Mouse (Mus musculus) E14TG2a.4 (cell line): ENCODE data around the gene Apip.

Experiments used
- H3K27me3 ChIP-seq: 2 replicates; pipeline ENCODE4 v1.6.1; 2014; ENCODE audit warnings: low read length, control low read depth; ENCODE audit not compliant: insufficient read depth
- H3K36me3 ChIP-seq: 2 replicates; pipeline ENCODE4 v1.6.1; 2014; ENCODE audit warnings: low read length, control low read depth; ENCODE audit not compliant: insufficient read depth
- H3K4me1 ChIP-seq: replicated peaks from 2 replicates; pipeline ENCODE4 v1.6.1; 2014; ENCODE audit warnings: low read depth, low read length, control low read depth
- H3K4me3 ChIP-seq: replicated peaks from 2 replicates; pipeline ENCODE4 v1.5.1; 2014; ENCODE audit warnings: mild to moderate bottlenecking, low read length
- H3K9me3 ChIP-seq: 2 replicates; pipeline ENCODE4 v1.6.1; 2014; ENCODE audit warnings: low read length, control low read depth
- CTCF ChIP-seq: conservative IDR thresholded peaks from 2 replicates; pipeline ENCODE4 v1.5.1; 2014; ENCODE audit warnings: low read length
- NANOG ChIP-seq: IDR thresholded peaks from 2 replicates; pipeline ENCODE4 v1.6.1; 2014; ENCODE audit warnings: borderline replicate concordance, low read length, mixed read lengths
- POU5F1 ChIP-seq: IDR thresholded peaks from 2 replicates; pipeline ENCODE4 v1.6.1; 2014; ENCODE audit warnings: low read length, borderline replicate concordance

Apip gene

GRCm38 (mm10) chr2:103066683-103067551 lies 6.6 kb upstream of the Apip start:
- Histone ChIP-seq H3K36me3 (peaks cover 17% of the 10 kb centered on the region; the same call in 1 of the 2 replicates), H3K9me3 (0 out of 2 replicates have a peak, but pooled peaks cover 3% of the 10 kb centered on the region), H3K4me1 (peaks cover 14% of the 10 kb centered on the region; the same call in 1 of the 2 replicates), H3K27me3 (no peaks in the 10 kb centered on the region), H3K4me3 (no peak overlapping the region)
- TF ChIP-seq CTCF (no peak), POU5F1 (no peak), NANOG (no peak)

DNA sequence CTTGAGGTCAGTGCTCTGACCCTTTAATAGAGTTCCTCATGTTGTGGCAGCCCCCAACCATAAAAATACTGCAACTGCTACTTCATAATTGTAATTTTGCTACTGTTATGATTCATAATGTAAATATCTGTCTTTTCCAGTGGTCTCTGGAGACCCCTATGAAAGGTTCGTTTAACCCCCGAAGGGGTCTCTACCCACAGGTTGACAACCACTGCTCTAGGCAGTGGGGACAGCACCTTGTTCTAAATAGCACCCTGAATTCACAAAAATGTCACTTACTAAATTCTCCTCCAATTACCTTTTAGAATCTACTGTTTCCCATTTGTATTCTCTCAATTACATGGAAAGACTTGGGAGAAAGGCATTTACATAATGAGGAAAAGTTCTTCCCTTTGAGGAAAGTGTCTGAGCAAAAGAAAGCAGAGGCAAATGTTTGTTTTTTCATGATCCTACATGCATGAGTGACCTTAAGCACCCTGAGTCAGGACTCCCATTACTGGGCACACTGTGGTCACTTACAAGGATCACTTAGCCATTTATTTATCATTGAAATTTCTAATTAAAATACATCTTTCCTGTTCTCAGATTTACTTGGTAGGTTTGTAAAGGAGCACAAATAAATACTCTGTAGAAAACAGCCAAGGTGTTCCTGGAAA lies 5.8 kb upstream of the Apip start:
- TF ChIP-seq CTCF (no peak), POU5F1 (no peak), NANOG (no peak)
- Histone ChIP-seq H3K27me3 (no peaks in the 10 kb centered on the region), H3K9me3 (0 out of 2 replicates have a peak, but pooled peaks cover 3% of the 10 kb centered on the region), H3K4me1 (peaks cover 19% of the 10 kb centered on the region; the same call in 1 of the 2 replicates), H3K4me3 (no peak overlapping the region), H3K36me3 (peaks cover 17% of the 10 kb centered on the region; the same call in 1 of the 2 replicates)

- H3K4me3 ChIP-seq: no peak overlapping the region
- no peaks in the 10 kb centered on the region for H3K27me3 ChIP-seq
- H3K4me1 ChIP-seq: peaks cover 16% of the 10 kb centered on the region; the same call in 1 of the 2 replicates
- H3K9me3 ChIP-seq: 0 out of 2 replicates have a peak, but pooled peaks cover 3% of the 10 kb centered on the region
- peaks cover 17% of the 10 kb centered on the region; the same call in 1 of the 2 replicates for H3K36me3 ChIP-seq
- TF ChIP-seq CTCF (no peak), NANOG (no peak), POU5F1 (no peak)
Observed at GRCm38 (mm10) chr2:103068602-103069001, 4.9 kb upstream of the Apip start.

GRCm38 (mm10) chr2:103069752-103070405 lies 3.6 kb upstream of the Apip start:
- no peak for TF ChIP-seq NANOG
- no peak for TF ChIP-seq CTCF
- no peak for TF ChIP-seq POU5F1
- Histone ChIP-seq H3K9me3 (0 out of 2 replicates have a peak, but pooled peaks cover 3% of the 10 kb centered on the region), H3K36me3 (peaks cover 17% of the 10 kb centered on the region; the same call in 1 of the 2 replicates), H3K27me3 (no peaks in the 10 kb centered on the region), H3K4me3 (no peak overlapping the region), H3K4me1 (peaks cover 24% of the 10 kb centered on the region)

GRCm38 (mm10) chr2:103070586-103070985 lies 2.9 kb upstream of the Apip start:
- Histone ChIP-seq H3K9me3 (0 out of 2 replicates have a peak, but pooled peaks cover 3% of the 10 kb centered on the region), H3K4me1 (peaks cover 24% of the 10 kb centered on the region), H3K4me3 (no peak overlapping the region), H3K27me3 (no peaks in the 10 kb centered on the region), H3K36me3 (peaks cover 17% of the 10 kb centered on the region; the same call in 1 of the 2 replicates)
- TF ChIP-seq CTCF: no peak
- no peak for TF ChIP-seq NANOG
- TF ChIP-seq POU5F1: no peak

DNA sequence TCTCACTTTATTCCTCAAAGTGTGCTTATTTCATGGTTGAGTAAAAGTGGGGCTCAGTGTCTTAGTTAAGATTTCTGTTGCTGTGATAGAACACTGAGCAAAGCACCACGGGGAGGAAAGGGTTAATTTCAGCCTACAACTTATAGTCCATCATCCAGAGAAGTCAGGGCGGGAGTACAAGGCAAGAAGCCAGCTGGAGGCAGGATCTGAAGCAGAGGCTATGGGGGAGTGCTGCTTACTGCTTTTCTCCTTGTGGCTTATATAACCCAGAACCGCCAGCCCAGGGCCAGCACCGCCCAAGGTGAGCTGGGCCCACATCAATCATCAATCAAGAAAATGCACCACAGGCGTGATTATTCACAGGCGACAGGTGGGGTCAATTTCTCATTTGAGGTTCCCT lies 7.6 kb downstream of the Apip start:
- Histone ChIP-seq H3K27me3 (no peaks in the 10 kb centered on the region), H3K4me3 (no peak overlapping the region), H3K9me3 (no peaks in the 10 kb centered on the region), H3K4me1 (no peaks in the 10 kb centered on the region), H3K36me3 (no peaks in the 10 kb centered on the region)
- TF ChIP-seq CTCF (no peak), POU5F1 (no peak), NANOG (no peak)

DNA sequence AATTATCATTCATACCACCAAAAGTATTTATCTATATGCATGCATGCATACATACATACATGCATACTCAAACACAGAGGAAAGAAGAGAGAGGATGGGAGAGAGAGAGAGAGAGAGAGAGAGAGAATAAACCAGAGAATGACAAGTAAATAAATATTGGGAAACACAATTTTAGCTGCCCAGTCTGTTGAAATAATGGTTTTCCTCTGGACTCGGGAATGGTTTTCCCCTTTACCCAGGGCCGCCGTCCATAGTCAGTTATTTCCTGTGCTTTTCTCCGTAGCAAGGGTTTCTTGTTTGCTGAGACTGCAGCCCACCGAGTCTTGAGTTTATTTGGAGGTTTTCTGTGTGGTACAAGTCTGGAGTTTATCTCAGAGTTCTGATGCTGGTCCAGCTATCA lies 8.2 kb downstream of the Apip start:
- Histone ChIP-seq H3K9me3 (no peaks in the 10 kb centered on the region), H3K4me1 (no peaks in the 10 kb centered on the region)
- TF ChIP-seq NANOG (no peak), POU5F1 (no peak), CTCF (no peak)

GRCm38 (mm10) chr2:103082853-103083252 lies 9.4 kb downstream of the Apip start:
- H3K4me3 ChIP-seq: no peak overlapping the region
- peaks cover 3% of the 10 kb centered on the region; the same call in 1 of the 2 replicates for H3K36me3 ChIP-seq
- H3K27me3 ChIP-seq: no peaks in the 10 kb centered on the region
- no peaks in the 10 kb centered on the region for H3K9me3 ChIP-seq
- H3K4me1 ChIP-seq: no peaks in the 10 kb centered on the region
- no peak for TF ChIP-seq POU5F1
- no peak for TF ChIP-seq CTCF
- no peak for TF ChIP-seq NANOG

More for the DNA sequence above, 8.2 kb downstream of the Apip start:
- Histone ChIP-seq H3K36me3 (no peaks in the 10 kb centered on the region), H3K27me3 (no peaks in the 10 kb centered on the region), H3K4me3 (no peak overlapping the region)
